Mouse (Mus musculus): ENCODE measurements around the gene Tgfbr3l. TPM values are rescaled to one million over a fixed set of nuclear protein-coding genes. Genes with fewer than 3 reads are reported as not detected.
"Not testable (repeated sequence)": the region's sequence is repeated elsewhere in the genome, so short reads cannot be mapped to it uniquely, and the experiment has no call there.

Tgfbr3l gene
- polyA plus RNA-seq, 1 experiment: 56.4 TPM

- DNase-seq: no peak
- Histone ChIP-seq H3K27me3 (ENCODE audit: control insufficient read depth, insufficient read depth, low read length) (no peaks in the 10 kb centered on the region), H3K4me1 (replicated peaks; ENCODE audit: control insufficient read depth, insufficient read depth, low read length) (0 out of 2 replicates have a peak, but pooled peaks cover under 1% of the 10 kb centered on the region), H3K27ac (ENCODE audit: control insufficient read depth, insufficient read depth, low read length) (no peak overlapping the region), H3K36me3 (ENCODE audit: control insufficient read depth, insufficient read depth, low read length) (peaks cover 30% of the 10 kb centered on the region), H3K4me3 (ENCODE audit: control insufficient read depth, insufficient read depth, low read length) (no peak overlapping the region)
- WGBS: 92% methylated on average over 8 of the region's 8 CpGs
- no peak for TF ChIP-seq CTCF (IDR thresholded peaks at IDR 0.05; ENCODE audit: borderline replicate concordance, control insufficient read depth, extremely low read depth, insufficient read depth, low read length, poor library complexity)
- no peak for TF ChIP-seq POLR2A (IDR thresholded peaks at IDR 0.05; ENCODE audit: control insufficient read depth, extremely low read depth, insufficient read depth, low read length, poor library complexity)
Measured at GRCm38 (mm10) chr8:4247241-4247640, 773 bp upstream of the Tgfbr3l start.

DNA sequence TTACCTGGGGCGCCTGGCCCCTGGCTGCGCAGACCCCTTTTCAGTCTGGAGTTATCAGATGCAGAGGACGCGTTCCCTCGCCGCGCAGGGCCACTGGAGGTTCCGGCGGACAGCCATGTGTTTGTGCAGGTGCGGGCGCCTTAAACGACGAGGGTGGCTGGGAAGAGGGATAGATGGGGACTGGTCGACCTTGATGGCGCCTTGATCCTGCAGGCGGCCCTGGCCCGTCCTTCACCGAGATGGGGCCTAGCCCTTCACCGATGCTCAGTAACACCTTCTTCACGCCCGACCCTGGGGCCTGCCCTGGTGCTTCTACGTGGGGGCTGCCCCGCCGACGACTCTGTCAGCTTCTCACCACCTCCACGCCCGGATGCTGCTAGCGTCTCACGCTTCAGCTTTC lies 1.2 kb downstream of the Tgfbr3l start:
- no peak overlapping the region for H3K4me3 ChIP-seq (ENCODE audit: control insufficient read depth, insufficient read depth, low read length)
- H3K27ac ChIP-seq (ENCODE audit: control insufficient read depth, insufficient read depth, low read length): no peak overlapping the region
- H3K36me3 ChIP-seq (ENCODE audit: control insufficient read depth, insufficient read depth, low read length): peaks cover 23% of the 10 kb centered on the region
- 94% methylated on average over 29 of the region's 29 CpGs for WGBS
- TF ChIP-seq CTCF (IDR thresholded peaks at IDR 0.05; ENCODE audit: borderline replicate concordance, control insufficient read depth, extremely low read depth, insufficient read depth, low read length, poor library complexity): no peak
- TF ChIP-seq POLR2A (IDR thresholded peaks at IDR 0.05; ENCODE audit: control insufficient read depth, extremely low read depth, insufficient read depth, low read length, poor library complexity): no peak
- DNase-seq: no peak
- H3K27me3 ChIP-seq (ENCODE audit: control insufficient read depth, insufficient read depth, low read length): no peaks in the 10 kb centered on the region
- H3K4me1 ChIP-seq (replicated peaks; ENCODE audit: control insufficient read depth, insufficient read depth, low read length): peaks cover 8% of the 10 kb centered on the region

DNA sequence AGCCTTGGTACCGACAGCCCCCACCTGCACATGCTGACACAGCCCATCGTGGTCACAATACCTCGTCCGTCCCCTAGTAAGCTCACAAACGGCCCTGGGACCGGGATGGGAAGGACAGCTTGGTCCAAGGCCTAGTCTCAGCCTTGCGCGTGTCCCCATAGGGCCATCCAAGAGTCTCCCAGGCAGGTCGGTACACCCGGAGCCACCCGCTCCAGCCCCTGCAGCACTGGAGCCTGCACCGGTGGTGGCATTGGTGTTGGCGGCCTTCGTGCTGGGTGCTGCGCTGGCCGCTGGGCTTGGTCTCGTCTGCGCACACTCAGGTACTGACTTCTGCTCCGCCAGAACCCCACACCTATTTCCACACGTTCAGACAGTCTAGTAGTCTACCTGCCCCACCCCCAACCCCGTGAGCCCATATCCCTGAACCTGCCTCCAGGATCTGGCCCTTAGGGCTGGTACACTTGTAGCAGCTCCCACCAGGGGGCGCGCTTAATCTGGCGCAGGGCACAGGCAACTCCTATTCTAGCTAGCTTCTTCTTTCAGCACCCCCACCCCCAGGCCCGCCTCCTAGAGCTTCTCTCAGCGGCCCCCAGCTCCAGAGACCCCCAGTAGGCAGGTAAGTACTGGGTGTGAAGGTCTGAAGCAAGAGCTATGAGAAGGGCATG lies 2.4 kb downstream of the Tgfbr3l start:
- H3K4me3 ChIP-seq (ENCODE audit: control insufficient read depth, insufficient read depth, low read length): no peak overlapping the region
- TF ChIP-seq CTCF (IDR thresholded peaks at IDR 0.05; ENCODE audit: borderline replicate concordance, control insufficient read depth, extremely low read depth, insufficient read depth, low read length, poor library complexity) (peak; percentile 92), POLR2A (IDR thresholded peaks at IDR 0.05; ENCODE audit: control insufficient read depth, extremely low read depth, insufficient read depth, low read length, poor library complexity) (no peak)
- H3K27me3 ChIP-seq (ENCODE audit: control insufficient read depth, insufficient read depth, low read length): no peaks in the 10 kb centered on the region
- H3K27ac ChIP-seq (ENCODE audit: control insufficient read depth, insufficient read depth, low read length): no peak overlapping the region
- 60% methylated on average over 26 of the region's 26 CpGs for WGBS
- peak; percentile 82 for DNase-seq
- peaks cover 11% of the 10 kb centered on the region for H3K36me3 ChIP-seq (ENCODE audit: control insufficient read depth, insufficient read depth, low read length)
- H3K4me1 ChIP-seq (replicated peaks; ENCODE audit: control insufficient read depth, insufficient read depth, low read length): peaks cover 8% of the 10 kb centered on the region

GRCm38 (mm10) chr8:4252116-4252760 lies 4.2 kb downstream of the Tgfbr3l start:
- H3K27ac ChIP-seq (ENCODE audit: control insufficient read depth, insufficient read depth, low read length): no peak overlapping the region
- no peak for DNase-seq
- WGBS: 47% methylated on average over 8 of the region's 8 CpGs
- TF ChIP-seq POLR2A (IDR thresholded peaks at IDR 0.05; ENCODE audit: control insufficient read depth, extremely low read depth, insufficient read depth, low read length, poor library complexity): no peak
- no peak for TF ChIP-seq CTCF (IDR thresholded peaks at IDR 0.05; ENCODE audit: borderline replicate concordance, control insufficient read depth, extremely low read depth, insufficient read depth, low read length, poor library complexity)
- 0 out of 2 replicates have a peak, but pooled peaks cover 1% of the 10 kb centered on the region for H3K36me3 ChIP-seq (ENCODE audit: control insufficient read depth, insufficient read depth, low read length)
- H3K4me3 ChIP-seq (ENCODE audit: control insufficient read depth, insufficient read depth, low read length): no peak overlapping the region
- peaks cover 8% of the 10 kb centered on the region for H3K4me1 ChIP-seq (replicated peaks; ENCODE audit: control insufficient read depth, insufficient read depth, low read length)
- no peaks in the 10 kb centered on the region for H3K27me3 ChIP-seq (ENCODE audit: control insufficient read depth, insufficient read depth, low read length)

GRCm38 (mm10) chr8:4252934-4253841 lies 5.2 kb downstream of the Tgfbr3l start, which contains the start of gene Snapc2:
Snapc2 (plus strand) TSS chr8:4253080.
- peak; percentile 97 for DNase-seq
- peak within 1 kb of the TSS; percentile 95 for H3K4me3 ChIP-seq (ENCODE audit: control insufficient read depth, insufficient read depth, low read length)
- WGBS: 1% methylated on average over 69 of the region's 69 CpGs
- no peak within 1 kb of the TSS for H3K27ac ChIP-seq (ENCODE audit: control insufficient read depth, insufficient read depth, low read length)
- peaks cover 8% of the 10 kb centered on the region for H3K4me1 ChIP-seq (replicated peaks; ENCODE audit: control insufficient read depth, insufficient read depth, low read length)
- H3K36me3 ChIP-seq (ENCODE audit: control insufficient read depth, insufficient read depth, low read length): no peaks in the 10 kb centered on the region
- no peak for TF ChIP-seq CTCF (IDR thresholded peaks at IDR 0.05; ENCODE audit: borderline replicate concordance, control insufficient read depth, extremely low read depth, insufficient read depth, low read length, poor library complexity)
- TF ChIP-seq POLR2A (IDR thresholded peaks at IDR 0.05; ENCODE audit: control insufficient read depth, extremely low read depth, insufficient read depth, low read length, poor library complexity): no peak
- H3K27me3 ChIP-seq (ENCODE audit: control insufficient read depth, insufficient read depth, low read length): no peaks in the 10 kb centered on the region

DNA sequence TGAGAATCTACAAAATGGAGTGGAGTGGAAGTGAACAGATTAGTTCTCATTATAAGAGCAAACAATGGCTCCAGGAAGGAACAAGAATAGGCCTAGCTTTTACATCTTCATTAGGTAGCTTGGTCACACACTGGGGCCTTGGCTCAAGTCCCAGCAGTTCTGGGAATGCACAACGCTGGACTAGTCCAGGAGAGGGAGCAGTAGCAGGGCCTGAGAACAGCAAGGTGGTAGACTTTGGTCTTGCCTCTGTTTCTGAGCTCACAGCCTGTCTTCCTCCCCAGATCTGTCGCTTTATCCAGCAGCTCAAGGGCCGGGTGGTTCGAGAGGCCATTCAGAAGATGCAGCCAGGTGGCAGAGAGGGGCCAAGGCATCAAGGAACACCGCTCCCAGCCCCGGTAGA lies 6.0 kb downstream of the Tgfbr3l start:
- DNase-seq: no peak

GRCm38 (mm10) chr8:4255471-4255870 lies 7.5 kb downstream of the Tgfbr3l start:
- H3K36me3 ChIP-seq (ENCODE audit: control insufficient read depth, insufficient read depth, low read length); H3K27ac ChIP-seq (ENCODE audit: control insufficient read depth, insufficient read depth, low read length); H3K27me3 ChIP-seq (ENCODE audit: control insufficient read depth, insufficient read depth, low read length); H3K4me3 ChIP-seq (ENCODE audit: control insufficient read depth, insufficient read depth, low read length); DNase-seq: not testable (repeated sequence)
- WGBS: 95% methylated on average over 7 of the region's 7 CpGs
- H3K4me1 ChIP-seq (replicated peaks; ENCODE audit: control insufficient read depth, insufficient read depth, low read length): peaks cover 12% of the 10 kb centered on the region

More for the DNA sequence above, 6.0 kb downstream of the Tgfbr3l start:
- Histone ChIP-seq H3K27me3 (ENCODE audit: control insufficient read depth, insufficient read depth, low read length) (no peaks in the 10 kb centered on the region), H3K27ac (ENCODE audit: control insufficient read depth, insufficient read depth, low read length) (no peak overlapping the region), H3K4me1 (replicated peaks; ENCODE audit: control insufficient read depth, insufficient read depth, low read length) (peaks cover 8% of the 10 kb centered on the region), H3K4me3 (ENCODE audit: control insufficient read depth, insufficient read depth, low read length) (no peak overlapping the region), H3K36me3 (ENCODE audit: control insufficient read depth, insufficient read depth, low read length) (no peaks in the 10 kb centered on the region)
- 79% methylated on average over 6 of the region's 6 CpGs for WGBS
- TF ChIP-seq POLR2A (IDR thresholded peaks at IDR 0.05; ENCODE audit: control insufficient read depth, extremely low read depth, insufficient read depth, low read length, poor library complexity) (no peak), CTCF (IDR thresholded peaks at IDR 0.05; ENCODE audit: borderline replicate concordance, control insufficient read depth, extremely low read depth, insufficient read depth, low read length, poor library complexity) (no peak)

Data from thymus, adult 2 months (tissue).